Mouse (Mus musculus): ENCODE measurements at regions not wholly inside any gene's neighbourhood (a gene's known extent, or its start where the extent isn't known, plus 50 kb on each side); places are given as distances from the start of the nearest gene placed in this dataset.
"Not testable (repeated sequence)": the region's sequence is repeated elsewhere in the genome, so short reads cannot be mapped to it uniquely, and the experiment has no call there.

DNA sequence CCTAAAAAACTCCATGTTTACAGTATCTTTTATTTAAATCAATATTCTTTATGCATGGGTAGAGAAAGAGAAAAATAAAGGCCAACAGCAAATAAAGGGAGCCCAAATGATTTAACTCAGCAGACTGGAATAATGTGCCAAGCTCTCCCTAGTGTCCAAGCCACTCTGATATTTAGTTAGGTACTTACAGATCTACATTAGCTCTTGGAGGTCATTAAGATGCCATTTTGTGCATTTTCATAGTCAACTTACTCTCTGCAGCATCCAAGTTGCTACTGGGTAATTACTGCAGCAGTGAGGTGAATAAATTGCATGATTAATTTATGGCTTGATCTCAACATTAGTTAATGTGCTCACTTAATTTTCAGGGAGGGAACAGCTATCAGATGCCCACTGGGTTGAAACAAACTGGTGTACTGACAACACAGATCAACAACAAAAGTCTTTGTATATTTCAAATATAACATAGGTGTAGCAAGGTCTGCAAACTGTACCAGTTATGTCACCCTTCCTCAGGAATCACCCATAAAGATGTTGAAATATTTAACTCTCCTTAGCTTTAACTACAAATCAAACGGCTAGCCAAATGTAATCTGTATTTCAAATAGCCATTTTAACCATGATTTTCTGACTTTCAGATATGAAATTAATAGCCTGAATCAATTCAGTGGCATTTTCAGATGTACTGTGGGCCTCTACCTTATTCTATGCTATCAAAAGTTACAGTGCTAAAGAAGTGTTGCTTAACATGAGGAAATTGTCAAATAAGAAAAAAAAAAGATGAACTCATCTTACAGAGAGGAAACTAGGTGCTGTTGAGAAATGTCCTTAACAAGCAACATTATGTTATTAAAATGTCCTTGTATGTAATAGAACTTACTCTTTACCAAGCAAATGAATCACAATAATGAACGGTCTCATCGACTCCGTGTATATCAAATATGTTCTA is 163.8 kb upstream of the Hapln1 start:
- 91% methylated on average over 4 of the region's 4 CpGs for WGBS
- Histone ChIP-seq H3K27ac (ENCODE audit: low read depth, low read length) (no peak overlapping the region), H3K4me3 (ENCODE audit: low read depth, low read length) (no peak overlapping the region), H3K4me1 (replicated peaks; ENCODE audit: control insufficient read depth, insufficient read depth, low read length) (no peaks in the 10 kb centered on the region), H3K4me2 (no peak overlapping the region), H3K36me3 (ENCODE audit: control insufficient read depth, insufficient read depth, low read length) (no peaks in the 10 kb centered on the region), H3K9ac (ENCODE audit: low read depth, low read length) (no peak overlapping the region), H3K9me3 (ENCODE audit: control insufficient read depth, low read length) (no peaks in the 10 kb centered on the region), H3K27me3 (replicated peaks; ENCODE audit: control insufficient read depth, insufficient read depth, low read length) (no peaks in the 10 kb centered on the region)
- ATAC-seq (replicated peaks; ENCODE audit: low FRiP score) (no peak), DNase-seq (ENCODE audit: low spot score) (no peak)

DNA sequence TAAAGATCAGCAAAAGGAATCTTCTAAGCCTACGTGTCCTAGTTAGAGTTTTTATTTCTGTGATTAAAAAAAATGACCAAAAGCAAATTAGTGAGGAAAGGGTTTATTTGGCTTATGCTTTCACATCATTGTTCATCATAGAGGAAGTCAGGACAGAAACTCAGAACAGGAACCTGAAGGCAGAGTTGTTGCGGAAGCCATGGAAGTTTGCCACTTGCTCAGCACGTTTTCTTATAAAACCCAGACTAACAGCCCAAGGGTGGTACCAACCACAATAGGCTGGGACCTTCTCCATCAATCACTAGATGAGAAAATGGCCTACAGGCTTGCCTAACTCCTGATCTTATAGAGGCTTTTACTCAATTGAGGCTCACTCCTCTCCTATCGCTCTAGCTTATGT is 161.2 kb upstream of the Hapln1 start:
- no peak overlapping the region for H3K9ac ChIP-seq (ENCODE audit: low read depth, low read length)
- ATAC-seq (replicated peaks; ENCODE audit: low FRiP score) (no peak), DNase-seq (ENCODE audit: low spot score) (no peak)
- H3K4me1 ChIP-seq (replicated peaks; ENCODE audit: control insufficient read depth, insufficient read depth, low read length): no peaks in the 10 kb centered on the region
- H3K4me3 ChIP-seq (ENCODE audit: low read depth, low read length): no peak overlapping the region
- H3K36me3 ChIP-seq (ENCODE audit: control insufficient read depth, insufficient read depth, low read length): no peaks in the 10 kb centered on the region
- no peak overlapping the region for H3K4me2 ChIP-seq
- no peaks in the 10 kb centered on the region for H3K27me3 ChIP-seq (replicated peaks; ENCODE audit: control insufficient read depth, insufficient read depth, low read length)
- no peak overlapping the region for H3K27ac ChIP-seq (ENCODE audit: low read depth, low read length)
- H3K9me3 ChIP-seq (ENCODE audit: control insufficient read depth, low read length): no peaks in the 10 kb centered on the region
- WGBS: 79% methylated on average over 4 of the region's 4 CpGs

DNA sequence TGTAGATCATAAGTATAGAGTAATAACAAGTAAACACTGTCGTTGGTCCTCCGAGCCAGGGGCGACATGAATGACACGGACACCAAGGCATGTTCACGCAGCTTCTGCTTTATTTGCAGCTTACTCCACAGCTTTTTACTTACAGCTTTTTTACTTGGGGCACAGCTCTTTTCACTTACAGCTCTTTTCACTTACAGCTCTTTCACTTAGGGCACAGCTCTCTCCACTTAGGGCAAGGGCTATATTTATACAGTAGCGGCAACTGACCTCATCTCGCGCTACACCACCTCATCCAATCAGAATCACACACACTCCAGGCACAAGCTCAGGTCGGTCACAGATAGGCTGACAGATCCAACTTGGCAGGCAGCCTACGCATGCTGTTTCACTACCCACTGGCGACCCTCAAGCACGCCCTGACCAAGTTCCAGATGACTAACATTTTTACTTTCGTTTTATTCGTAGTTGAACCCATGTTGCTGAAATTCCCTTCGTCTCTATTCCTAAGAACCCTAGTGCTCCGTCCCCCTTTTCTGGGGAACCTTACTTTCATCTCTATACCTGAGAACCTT is 155.9 kb upstream of the Hapln1 start:
- not testable (repeated sequence) for H3K27me3 ChIP-seq (replicated peaks; ENCODE audit: control insufficient read depth, insufficient read depth, low read length); H3K4me1 ChIP-seq (replicated peaks; ENCODE audit: control insufficient read depth, insufficient read depth, low read length); ATAC-seq (replicated peaks; ENCODE audit: low FRiP score); DNase-seq (ENCODE audit: low spot score); H3K36me3 ChIP-seq (ENCODE audit: control insufficient read depth, insufficient read depth, low read length); H3K9ac ChIP-seq (ENCODE audit: low read depth, low read length); H3K4me2 ChIP-seq; H3K9me3 ChIP-seq (ENCODE audit: control insufficient read depth, low read length); H3K4me3 ChIP-seq (ENCODE audit: low read depth, low read length); H3K27ac ChIP-seq (ENCODE audit: low read depth, low read length)
- 86% methylated on average over 16 of the region's 16 CpGs for WGBS

DNA sequence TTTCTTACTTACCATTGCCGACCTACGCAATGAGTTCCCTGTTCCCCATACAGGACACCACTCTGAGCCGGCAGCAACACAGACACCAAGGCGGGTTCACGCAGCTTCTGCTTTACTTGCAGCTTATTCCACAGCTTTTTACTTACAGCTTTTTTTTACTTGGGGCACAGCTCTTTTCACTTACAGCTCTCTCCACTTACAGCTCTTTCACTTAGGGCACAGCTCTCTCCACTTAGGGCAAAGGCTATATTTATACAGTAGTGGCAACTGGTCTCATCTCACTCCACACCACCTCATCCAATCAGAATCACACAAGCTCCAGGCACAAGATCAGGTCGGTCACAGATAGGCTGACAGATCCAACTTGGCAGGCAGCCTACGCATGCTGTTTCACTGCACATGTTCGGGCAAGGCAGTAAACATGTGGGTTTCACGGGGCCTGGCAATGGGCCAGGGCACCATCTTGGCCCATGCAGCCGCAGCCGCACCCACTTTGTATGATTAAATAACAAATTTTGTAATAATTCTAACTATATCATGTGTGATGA is 154.9 kb upstream of the Hapln1 start:
- Histone ChIP-seq H3K4me2 (no peak overlapping the region), H3K36me3 (ENCODE audit: control insufficient read depth, insufficient read depth, low read length) (no peaks in the 10 kb centered on the region), H3K4me3 (ENCODE audit: low read depth, low read length) (no peak overlapping the region), H3K9ac (ENCODE audit: low read depth, low read length) (no peak overlapping the region), H3K9me3 (ENCODE audit: control insufficient read depth, low read length) (no peaks in the 10 kb centered on the region), H3K4me1 (replicated peaks; ENCODE audit: control insufficient read depth, insufficient read depth, low read length) (no peaks in the 10 kb centered on the region), H3K27me3 (replicated peaks; ENCODE audit: control insufficient read depth, insufficient read depth, low read length) (no peaks in the 10 kb centered on the region), H3K27ac (ENCODE audit: low read depth, low read length) (no peak overlapping the region)
- ATAC-seq (replicated peaks; ENCODE audit: low FRiP score) (no peak), DNase-seq (ENCODE audit: low spot score) (no peak)
- 80% methylated on average over 11 of the region's 11 CpGs for whole genome bisulfite sequencing

DNA sequence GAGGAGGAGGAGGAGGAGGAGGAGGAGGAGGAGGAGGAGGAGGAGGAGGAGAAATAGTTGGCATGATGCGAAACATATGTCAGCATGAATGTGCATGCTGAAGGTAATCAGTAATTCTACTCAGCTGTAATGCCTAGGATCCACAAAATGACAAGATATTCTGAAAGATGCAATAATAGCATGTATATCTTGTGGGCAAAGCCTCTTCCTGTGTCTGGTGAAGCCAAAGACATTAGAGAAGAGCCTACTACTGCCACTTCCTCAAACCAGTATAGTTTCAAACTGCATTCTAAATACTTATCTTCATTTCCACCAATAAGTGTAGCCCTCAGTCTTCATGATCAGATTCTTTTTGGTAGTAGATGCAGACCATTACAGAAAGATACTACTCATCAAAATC is 152.2 kb upstream of the Hapln1 start:
- H3K4me2 ChIP-seq: no peak overlapping the region
- no peaks in the 10 kb centered on the region for H3K9me3 ChIP-seq (ENCODE audit: control insufficient read depth, low read length)
- no peak overlapping the region for H3K9ac ChIP-seq (ENCODE audit: low read depth, low read length)
- ATAC-seq (replicated peaks; ENCODE audit: low FRiP score) (no peak), DNase-seq (ENCODE audit: low spot score) (no peak)
- H3K27ac ChIP-seq (ENCODE audit: low read depth, low read length): no peak overlapping the region
- 92% methylated on average over 1 of the region's 1 CpGs for WGBS
- H3K27me3 ChIP-seq (replicated peaks; ENCODE audit: control insufficient read depth, insufficient read depth, low read length): no peaks in the 10 kb centered on the region
- no peak overlapping the region for H3K4me3 ChIP-seq (ENCODE audit: low read depth, low read length)
- no peaks in the 10 kb centered on the region for H3K36me3 ChIP-seq (ENCODE audit: control insufficient read depth, insufficient read depth, low read length)
- H3K4me1 ChIP-seq (replicated peaks; ENCODE audit: control insufficient read depth, insufficient read depth, low read length): no peaks in the 10 kb centered on the region

DNA sequence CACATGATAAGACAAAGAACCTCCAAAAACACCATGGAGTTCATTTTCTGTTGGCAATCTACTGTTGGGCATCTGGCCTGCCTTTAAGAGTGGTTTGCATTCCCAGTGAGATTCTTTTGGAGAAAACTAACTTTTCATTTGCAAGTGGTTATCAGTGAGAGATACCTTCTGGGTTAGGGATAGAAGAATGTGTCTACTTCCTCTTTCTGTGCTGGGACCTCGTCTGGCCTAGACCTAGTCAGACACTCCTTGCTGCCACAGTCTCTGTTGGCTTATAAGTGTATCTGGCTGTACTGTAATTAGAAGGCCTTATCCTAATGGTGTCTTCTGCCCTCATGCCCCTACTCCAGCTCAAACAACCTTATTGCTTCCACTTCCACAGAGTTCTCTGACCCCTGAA is 150.4 kb upstream of the Hapln1 start:
- H3K9ac ChIP-seq (ENCODE audit: low read depth, low read length): no peak overlapping the region
- H3K27ac ChIP-seq (ENCODE audit: low read depth, low read length): no peak overlapping the region
- no peak overlapping the region for H3K4me3 ChIP-seq (ENCODE audit: low read depth, low read length)
- H3K27me3 ChIP-seq (replicated peaks; ENCODE audit: control insufficient read depth, insufficient read depth, low read length): no peaks in the 10 kb centered on the region
- no peak overlapping the region for H3K4me2 ChIP-seq
- H3K9me3 ChIP-seq (ENCODE audit: control insufficient read depth, low read length): no peaks in the 10 kb centered on the region
- DNase-seq (ENCODE audit: low spot score): no peak
- ATAC-seq (replicated peaks; ENCODE audit: low FRiP score): no peak
- no peaks in the 10 kb centered on the region for H3K36me3 ChIP-seq (ENCODE audit: control insufficient read depth, insufficient read depth, low read length)
- 24% methylated on average over 1 of the region's 1 CpGs for WGBS
- no peaks in the 10 kb centered on the region for H3K4me1 ChIP-seq (replicated peaks; ENCODE audit: control insufficient read depth, insufficient read depth, low read length)

DNA sequence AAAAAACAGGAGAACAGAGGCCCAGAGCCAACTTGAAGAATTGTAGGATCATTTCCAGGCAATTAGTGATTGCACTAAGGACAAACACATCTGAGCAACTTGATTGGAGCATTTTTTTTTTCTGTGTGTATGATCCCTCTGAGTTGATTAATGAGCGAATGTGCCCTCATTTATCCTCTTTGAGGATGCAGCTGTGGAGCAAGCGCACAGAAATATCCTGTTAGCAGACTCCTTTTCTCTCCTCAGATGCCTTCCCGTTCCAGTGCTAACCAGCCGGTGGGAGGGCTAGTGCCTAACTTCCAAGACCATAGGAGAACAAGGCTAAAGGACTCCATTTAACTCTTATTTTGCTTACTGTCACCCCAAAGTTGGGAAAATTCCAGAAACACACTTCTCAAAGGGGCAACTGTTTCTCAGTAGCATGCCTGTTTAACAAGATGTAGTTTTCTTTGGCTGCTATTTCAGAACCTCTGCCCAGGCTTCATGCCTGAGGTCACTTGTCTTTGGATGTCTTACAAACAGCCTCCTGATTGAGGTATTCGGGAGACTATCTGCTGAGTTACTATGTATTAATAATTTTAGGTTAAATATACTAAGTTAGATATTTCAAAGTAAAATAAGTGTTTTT is 144.8 kb upstream of the Hapln1 start:
- no peak overlapping the region for H3K27ac ChIP-seq (ENCODE audit: low read depth, low read length)
- H3K36me3 ChIP-seq (ENCODE audit: control insufficient read depth, insufficient read depth, low read length): no peaks in the 10 kb centered on the region
- DNase-seq (ENCODE audit: low spot score): no peak
- H3K4me2 ChIP-seq: no peak overlapping the region
- no peaks in the 10 kb centered on the region for H3K27me3 ChIP-seq (replicated peaks; ENCODE audit: control insufficient read depth, insufficient read depth, low read length)
- H3K4me3 ChIP-seq (ENCODE audit: low read depth, low read length): no peak overlapping the region
- 59% methylated on average over 5 of the region's 5 CpGs for WGBS
- no peaks in the 10 kb centered on the region for H3K4me1 ChIP-seq (replicated peaks; ENCODE audit: control insufficient read depth, insufficient read depth, low read length)
- no peak for ATAC-seq (replicated peaks; ENCODE audit: low FRiP score)
- H3K9me3 ChIP-seq (ENCODE audit: control insufficient read depth, low read length): no peaks in the 10 kb centered on the region
- H3K9ac ChIP-seq (ENCODE audit: low read depth, low read length): no peak overlapping the region

DNA sequence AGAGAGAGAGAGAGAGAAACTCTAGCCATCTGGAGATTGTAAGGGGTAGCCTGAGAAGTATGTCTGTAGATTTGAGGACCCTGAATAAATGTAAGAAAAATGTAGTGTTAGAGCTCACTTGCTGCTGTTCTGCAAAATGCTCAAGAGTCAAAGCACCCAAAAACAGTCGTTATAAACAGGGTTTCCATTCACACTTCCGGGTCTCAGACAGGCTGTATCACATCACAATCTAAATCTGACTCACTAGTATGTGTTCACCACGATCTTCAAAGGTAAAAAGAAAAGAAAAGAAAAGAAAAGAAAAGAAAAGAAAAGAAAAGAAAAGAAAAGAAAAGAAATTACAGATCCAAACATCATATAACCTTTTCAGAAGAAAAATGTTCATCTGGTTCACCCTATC is 143.7 kb upstream of the Hapln1 start:
- H3K4me2 ChIP-seq: no peak overlapping the region
- no peaks in the 10 kb centered on the region for H3K4me1 ChIP-seq (replicated peaks; ENCODE audit: control insufficient read depth, insufficient read depth, low read length)
- H3K9ac ChIP-seq (ENCODE audit: low read depth, low read length): no peak overlapping the region
- ATAC-seq (replicated peaks; ENCODE audit: low FRiP score) (no peak), DNase-seq (ENCODE audit: low spot score) (no peak)
- no peaks in the 10 kb centered on the region for H3K9me3 ChIP-seq (ENCODE audit: control insufficient read depth, low read length)
- no peak overlapping the region for H3K4me3 ChIP-seq (ENCODE audit: low read depth, low read length)
- H3K27me3 ChIP-seq (replicated peaks; ENCODE audit: control insufficient read depth, insufficient read depth, low read length): no peaks in the 10 kb centered on the region
- WGBS: 51% methylated on average over 3 of the region's 3 CpGs
- no peak overlapping the region for H3K27ac ChIP-seq (ENCODE audit: low read depth, low read length)
- H3K36me3 ChIP-seq (ENCODE audit: control insufficient read depth, insufficient read depth, low read length): no peaks in the 10 kb centered on the region
